Mouse (Mus musculus): ENCODE measurements around the gene Daxx. TPM values are rescaled to one million over a fixed set of nuclear protein-coding genes. Genes with fewer than 3 reads are reported as not detected.
A peak's percentile ranks its signal among the peaks of the same experiment; 100 is the strongest.

Gene Daxx
- polyA plus RNA-seq, 1 experiment from 2014 or later, result 66.8 TPM

- peaks cover 15% of the 10 kb centered on the region for H3K36me3 ChIP-seq (ENCODE audit: control insufficient read depth, insufficient read depth, low read length)
Observed at GRCm38 (mm10) chr17:33956336-33956735, 47.1 kb downstream of the Daxx start.

DNA sequence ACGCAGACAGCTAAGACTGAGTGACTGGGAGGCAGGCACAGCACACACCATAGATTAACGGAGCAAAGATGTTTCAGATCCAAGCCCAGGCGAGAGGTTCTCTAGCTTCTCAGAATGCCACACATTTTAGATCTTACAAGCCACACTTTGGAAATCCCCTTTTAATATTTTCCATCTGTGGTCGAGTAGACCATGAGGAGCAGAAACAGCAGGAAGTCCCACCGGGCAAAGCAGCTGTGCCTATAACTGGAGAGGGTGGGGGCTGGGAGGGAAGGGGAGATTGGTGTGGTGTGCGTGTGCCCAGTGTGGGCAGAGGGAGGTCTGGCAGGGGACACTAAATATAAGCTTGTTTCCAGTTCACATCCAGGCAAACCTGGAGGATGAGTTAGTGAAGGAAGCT, 48.3 kb downstream of the Daxx start:
- H3K36me3 ChIP-seq (ENCODE audit: control insufficient read depth, insufficient read depth, low read length), result peaks cover 13% of the 10 kb centered on the region
- H3K4me3 ChIP-seq (ENCODE audit: low read depth, low read length), result no peak overlapping the region
- H3K4me1 ChIP-seq (ENCODE audit: control insufficient read depth, insufficient read depth, low read length), result peaks cover 26% of the 10 kb centered on the region
- no peak overlapping the region for H3K9ac ChIP-seq (ENCODE audit: low read length)
- no peak for DNase-seq (ENCODE audit: low spot score)
- H3K4me2 ChIP-seq (ENCODE audit: low read depth, severe bottlenecking), result no peak overlapping the region
- H3K27ac ChIP-seq (replicated peaks; ENCODE audit: low read depth, low read length), result no peak overlapping the region
- no peak for ATAC-seq (ENCODE audit: insufficient number of reproducible peaks, low FRiP score, low TSS enrichment, low read depth)
- H3K9me3 ChIP-seq (ENCODE audit: control insufficient read depth, low read length), result no peaks in the 10 kb centered on the region
- WGBS, result 68% methylated on average over 6 of the region's 6 CpGs
- H3K27me3 ChIP-seq (ENCODE audit: control insufficient read depth, insufficient read depth, low read length), result no peaks in the 10 kb centered on the region

More at GRCm38 (mm10) chr17:33956336-33956735, 47.1 kb downstream of the Daxx start:
- H3K9me3 ChIP-seq (ENCODE audit: control insufficient read depth, low read length), result no peaks in the 10 kb centered on the region
- H3K9ac ChIP-seq (ENCODE audit: low read length), result peak overlapping the region; percentile 72
- ATAC-seq (ENCODE audit: insufficient number of reproducible peaks, low FRiP score, low TSS enrichment, low read depth), result no peak
- peaks cover 35% of the 10 kb centered on the region for H3K4me1 ChIP-seq (ENCODE audit: control insufficient read depth, insufficient read depth, low read length)
- 0 out of 2 replicates have a peak overlapping the region, but pooled peaks have one; percentile 10 for H3K27ac ChIP-seq (replicated peaks; ENCODE audit: low read depth, low read length)
- DNase-seq (ENCODE audit: low spot score), result no peak
- H3K27me3 ChIP-seq (ENCODE audit: control insufficient read depth, insufficient read depth, low read length), result no peaks in the 10 kb centered on the region
- WGBS, result 9% methylated on average over 10 of the region's 10 CpGs
- H3K4me3 ChIP-seq (ENCODE audit: low read depth, low read length), result peak overlapping the region; percentile 100
- H3K4me2 ChIP-seq (ENCODE audit: low read depth, severe bottlenecking), result peak overlapping the region; percentile 60

DNA sequence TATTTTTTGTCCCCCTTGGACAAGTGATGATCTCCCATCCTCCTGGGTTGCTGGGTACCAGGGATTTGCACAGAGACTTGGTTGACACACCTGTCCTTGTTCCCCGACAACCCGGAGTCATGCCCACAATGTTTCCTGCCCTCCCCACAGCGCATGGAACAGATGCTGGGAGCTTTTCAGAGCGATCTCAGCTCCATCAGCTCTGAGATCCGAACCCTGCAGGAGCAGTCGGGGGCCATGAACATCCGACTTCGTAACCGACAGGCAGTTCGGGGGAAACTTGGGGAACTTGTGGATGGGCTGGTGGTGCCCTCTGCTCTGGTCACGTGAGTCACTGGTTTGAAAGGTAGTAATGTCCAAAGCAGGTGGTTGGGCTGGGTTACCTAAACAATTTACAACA, 49.2 kb downstream of the Daxx start:
- Histone ChIP-seq H3K4me3 (ENCODE audit: low read depth, low read length) (no peak overlapping the region), H3K4me1 (ENCODE audit: control insufficient read depth, insufficient read depth, low read length) (peaks cover 16% of the 10 kb centered on the region), H3K4me2 (ENCODE audit: low read depth, severe bottlenecking) (no peak overlapping the region), H3K27me3 (ENCODE audit: control insufficient read depth, insufficient read depth, low read length) (no peaks in the 10 kb centered on the region), H3K9ac (ENCODE audit: low read length) (no peak overlapping the region), H3K27ac (replicated peaks; ENCODE audit: low read depth, low read length) (no peak overlapping the region), H3K9me3 (ENCODE audit: control insufficient read depth, low read length) (no peaks in the 10 kb centered on the region), H3K36me3 (ENCODE audit: control insufficient read depth, insufficient read depth, low read length) (peaks cover 3% of the 10 kb centered on the region)
- DNase-seq (ENCODE audit: low spot score) (no peak), ATAC-seq (ENCODE audit: insufficient number of reproducible peaks, low FRiP score, low TSS enrichment, low read depth) (no peak)
- 95% methylated on average over 11 of the region's 11 CpGs for WGBS

- Histone ChIP-seq H3K9ac (ENCODE audit: low read length) (no peak overlapping the region), H3K36me3 (ENCODE audit: control insufficient read depth, insufficient read depth, low read length) (peaks cover 1% of the 10 kb centered on the region), H3K4me2 (ENCODE audit: low read depth, severe bottlenecking) (no peak overlapping the region), H3K27ac (replicated peaks; ENCODE audit: low read depth, low read length) (no peak overlapping the region), H3K9me3 (ENCODE audit: control insufficient read depth, low read length) (no peaks in the 10 kb centered on the region), H3K27me3 (ENCODE audit: control insufficient read depth, insufficient read depth, low read length) (no peaks in the 10 kb centered on the region), H3K4me3 (ENCODE audit: low read depth, low read length) (no peak overlapping the region), H3K4me1 (ENCODE audit: control insufficient read depth, insufficient read depth, low read length) (peaks cover 10% of the 10 kb centered on the region)
- 91% methylated on average over 13 of the region's 13 CpGs for WGBS
- no peak for ATAC-seq (ENCODE audit: insufficient number of reproducible peaks, low FRiP score, low TSS enrichment, low read depth)
- DNase-seq (ENCODE audit: low spot score), result no peak
Observed at GRCm38 (mm10) chr17:33959135-33959534, 49.9 kb downstream of the Daxx start.

DNA sequence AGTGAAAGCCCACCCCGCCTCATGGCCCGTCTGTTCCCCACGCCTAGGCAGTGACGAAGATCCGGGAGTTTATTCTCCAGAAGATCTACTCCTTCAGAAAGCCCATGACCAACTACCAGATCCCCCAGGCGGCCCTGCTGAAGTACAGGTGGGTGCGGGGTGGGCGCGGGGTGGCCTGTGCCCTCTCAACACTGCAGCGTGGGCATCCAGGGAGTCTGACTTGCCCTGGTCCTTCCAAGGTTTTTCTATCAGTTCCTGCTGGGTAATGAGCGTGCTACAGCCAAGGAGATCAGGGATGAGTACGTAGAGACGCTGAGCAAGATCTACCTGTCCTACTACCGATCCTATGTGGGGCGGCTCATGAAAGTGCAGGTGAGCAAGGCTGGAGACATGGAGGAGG, 50.7 kb downstream of the Daxx start:
- H3K9ac ChIP-seq (ENCODE audit: low read length), result no peak overlapping the region
- ATAC-seq (ENCODE audit: insufficient number of reproducible peaks, low FRiP score, low TSS enrichment, low read depth) (no peak), DNase-seq (ENCODE audit: low spot score) (no peak)
- H3K27me3 ChIP-seq (ENCODE audit: control insufficient read depth, insufficient read depth, low read length), result no peaks in the 10 kb centered on the region
- H3K4me1 ChIP-seq (ENCODE audit: control insufficient read depth, insufficient read depth, low read length), result peaks cover 4% of the 10 kb centered on the region; the same call in 1 of the 2 replicates
- no peak overlapping the region for H3K4me3 ChIP-seq (ENCODE audit: low read depth, low read length)
- 92% methylated on average over 15 of the region's 15 CpGs for WGBS
- no peaks in the 10 kb centered on the region for H3K9me3 ChIP-seq (ENCODE audit: control insufficient read depth, low read length)
- no peak overlapping the region for H3K27ac ChIP-seq (replicated peaks; ENCODE audit: low read depth, low read length)
- H3K36me3 ChIP-seq (ENCODE audit: control insufficient read depth, insufficient read depth, low read length), result no peaks in the 10 kb centered on the region; the same call in 1 of the 2 replicates
- no peak overlapping the region for H3K4me2 ChIP-seq (ENCODE audit: low read depth, severe bottlenecking)

DNA sequence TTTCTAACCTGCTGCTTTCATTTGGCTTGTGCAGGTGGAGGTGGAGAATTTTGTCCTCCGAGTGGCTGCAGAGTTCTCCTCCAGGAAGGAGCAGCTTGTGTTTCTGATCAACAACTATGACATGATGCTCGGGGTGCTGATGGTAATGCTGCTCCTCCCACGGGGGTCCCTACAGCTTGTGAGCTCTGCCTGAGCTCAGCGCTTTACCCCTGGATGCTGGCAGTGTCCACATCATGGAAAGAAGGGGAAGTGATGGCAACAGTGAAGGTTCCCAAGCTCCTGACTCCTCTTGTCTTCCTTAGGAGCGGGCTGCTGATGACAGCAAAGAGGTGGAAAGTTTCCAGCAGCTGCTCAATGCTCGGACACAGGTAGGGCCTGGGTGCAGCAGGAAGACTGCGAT, 53.7 kb downstream of the Daxx start:
- H3K4me2 ChIP-seq (ENCODE audit: low read depth, severe bottlenecking), result no peak overlapping the region
- WGBS, result 90% methylated on average over 7 of the region's 7 CpGs
- H3K9ac ChIP-seq (ENCODE audit: low read length), result no peak overlapping the region
- ATAC-seq (ENCODE audit: insufficient number of reproducible peaks, low FRiP score, low TSS enrichment, low read depth) (no peak), DNase-seq (ENCODE audit: low spot score) (no peak)
- no peak overlapping the region for H3K4me3 ChIP-seq (ENCODE audit: low read depth, low read length)
- H3K4me1 ChIP-seq (ENCODE audit: control insufficient read depth, insufficient read depth, low read length), result no peaks in the 10 kb centered on the region
- no peak overlapping the region for H3K27ac ChIP-seq (replicated peaks; ENCODE audit: low read depth, low read length)
- peaks cover 4% of the 10 kb centered on the region; the same call in 1 of the 2 replicates for H3K36me3 ChIP-seq (ENCODE audit: control insufficient read depth, insufficient read depth, low read length)
- H3K27me3 ChIP-seq (ENCODE audit: control insufficient read depth, insufficient read depth, low read length), result no peaks in the 10 kb centered on the region
- no peaks in the 10 kb centered on the region for H3K9me3 ChIP-seq (ENCODE audit: control insufficient read depth, low read length)

Small RNAs within 50 kb of the gene (microRNA-seq; reads per million reads assigned to microRNA genes)
- gene Gm27740, result not detected

Other genes starting within 250 kb of the Daxx start
- gene Hnrnpm, start 222.6 kb upstream of the Daxx start, polyA plus RNA-seq (2014; fragmentation: Nextera tagmentation; extraction: Ambion mirVana), result 644 and 689 TPM in 2 replicates
- 30.3 and 30.6 TPM in 2 replicates for gene March2, start 190.7 kb upstream of the Daxx start, polyA plus RNA-seq (2014; fragmentation: Nextera tagmentation; extraction: Ambion mirVana)
- gene Rab11b, start 148.9 kb upstream of the Daxx start, polyA plus RNA-seq (2014; fragmentation: Nextera tagmentation; extraction: Ambion mirVana), result 270 and 277 TPM in 2 replicates
- gene Angptl4, start 127.6 kb upstream of the Daxx start, polyA plus RNA-seq (2014; fragmentation: Nextera tagmentation; extraction: Ambion mirVana), result 37.9 and 43.6 TPM in 2 replicates
- 23.0 and 25.1 TPM in 2 replicates for gene Kank3, start 98.9 kb upstream of the Daxx start, polyA plus RNA-seq (2014; fragmentation: Nextera tagmentation; extraction: Ambion mirVana)
- gene Rps28, start 84.9 kb upstream of the Daxx start, polyA plus RNA-seq (2014; fragmentation: Nextera tagmentation; extraction: Ambion mirVana), result 1,083 and 1,144 TPM in 2 replicates
- 457 and 474 TPM in 2 replicates for gene Ndufa7, start 84.8 kb upstream of the Daxx start, polyA plus RNA-seq (2014; fragmentation: Nextera tagmentation; extraction: Ambion mirVana)
- 85.5 and 91.5 TPM in 2 replicates for gene Cd320, start 66.3 kb upstream of the Daxx start, polyA plus RNA-seq (2014; fragmentation: Nextera tagmentation; extraction: Ambion mirVana)
- gene Gm7029, start 35.6 kb upstream of the Daxx start, polyA plus RNA-seq (2014; fragmentation: Nextera tagmentation; extraction: Ambion mirVana), result not detected in 2 replicates
- 12.3 and 12.5 TPM in 2 replicates for gene Kifc1, start 18.8 kb upstream of the Daxx start, polyA plus RNA-seq (2014; fragmentation: Nextera tagmentation; extraction: Ambion mirVana)
- gene Platr17, start 4.3 kb upstream of the Daxx start, polyA plus RNA-seq (2014; fragmentation: Nextera tagmentation; extraction: Ambion mirVana), result 0.19 and 0.48 TPM in 2 replicates
- gene Tapbp, start 6.5 kb downstream of the Daxx start, polyA plus RNA-seq (2014; fragmentation: Nextera tagmentation; extraction: Ambion mirVana), result 12.5 and 14.8 TPM in 2 replicates
- 10.1 and 11.8 TPM in 2 replicates for gene Zbtb22, start 6.5 kb downstream of the Daxx start, polyA plus RNA-seq (2014; fragmentation: Nextera tagmentation; extraction: Ambion mirVana)
- gene Rgl2, start 20.1 kb downstream of the Daxx start, polyA plus RNA-seq (2014; fragmentation: Nextera tagmentation; extraction: Ambion mirVana), result 37.3 and 38.7 TPM in 2 replicates
- gene Pfdn6, start 30.9 kb downstream of the Daxx start, polyA plus RNA-seq (2014; fragmentation: Nextera tagmentation; extraction: Ambion mirVana), result 208 and 212 TPM in 2 replicates
- 37.4 and 45.6 TPM in 2 replicates for gene Wdr46, start 31.2 kb downstream of the Daxx start, polyA plus RNA-seq (2014; fragmentation: Nextera tagmentation; extraction: Ambion mirVana)
- 2.6 and 3.0 TPM in 2 replicates for gene B3galt4, start 42.1 kb downstream of the Daxx start, polyA plus RNA-seq (2014; fragmentation: Nextera tagmentation; extraction: Ambion mirVana)
- gene Vps52, start 46.4 kb downstream of the Daxx start, polyA plus RNA-seq (2014; fragmentation: Nextera tagmentation; extraction: Ambion mirVana), result 35.6 and 37.1 TPM in 2 replicates
- gene Rps18, start 46.6 kb downstream of the Daxx start, polyA plus RNA-seq (2014; fragmentation: Nextera tagmentation; extraction: Ambion mirVana), result 1,618 and 1,641 TPM in 2 replicates
- 4.2 and 5.3 TPM in 2 replicates for gene H2-K1, start 90.9 kb downstream of the Daxx start, polyA plus RNA-seq (2014; fragmentation: Nextera tagmentation; extraction: Ambion mirVana)
- gene Ring1, start 115.3 kb downstream of the Daxx start, polyA plus RNA-seq (2014; fragmentation: Nextera tagmentation; extraction: Ambion mirVana), result 3.8 and 5.6 TPM in 2 replicates
- gene H2-Ke6, start 118.6 kb downstream of the Daxx start, polyA plus RNA-seq (2014; fragmentation: Nextera tagmentation; extraction: Ambion mirVana), result 34.9 and 37.7 TPM in 2 replicates
- gene Slc39a7, start 122.3 kb downstream of the Daxx start, polyA plus RNA-seq (2014; fragmentation: Nextera tagmentation; extraction: Ambion mirVana), result 85.6 and 94.1 TPM in 2 replicates
- gene Rxrb, start 122.4 kb downstream of the Daxx start, polyA plus RNA-seq (2014; fragmentation: Nextera tagmentation; extraction: Ambion mirVana), result 20.5 and 24.0 TPM in 2 replicates
- gene Col11a2, start 130.0 kb downstream of the Daxx start, polyA plus RNA-seq (2014; fragmentation: Nextera tagmentation; extraction: Ambion mirVana), result 2.6 and 5.0 TPM in 2 replicates
- 0.55 and 1.2 TPM in 2 replicates for gene H2-Oa, start 182.9 kb downstream of the Daxx start, polyA plus RNA-seq (2014; fragmentation: Nextera tagmentation; extraction: Ambion mirVana)
- 7.5 and 9.1 TPM in 2 replicates for gene H2-DMa, start 210.1 kb downstream of the Daxx start, polyA plus RNA-seq (2014; fragmentation: Nextera tagmentation; extraction: Ambion mirVana)
- 141 and 152 TPM in 2 replicates for gene Brd2, start 213.2 kb downstream of the Daxx start, polyA plus RNA-seq (2014; fragmentation: Nextera tagmentation; extraction: Ambion mirVana)
- gene H2-DMb2, start 233.9 kb downstream of the Daxx start, polyA plus RNA-seq (2014; fragmentation: Nextera tagmentation; extraction: Ambion mirVana), result 0.23 TPM in 1 of 2 replicates, not detected in the other
- 0.45 and 0.61 TPM in 2 replicates for gene H2-DMb1, start 243.7 kb downstream of the Daxx start, polyA plus RNA-seq (2014; fragmentation: Nextera tagmentation; extraction: Ambion mirVana)